Mouse (Mus musculus): ENCODE data around the gene Nfkbie. TPM values are rescaled to one million over a fixed set of nuclear protein-coding genes. Genes with fewer than 3 reads are reported as not detected.

Gene Nfkbie
- polyA plus RNA-seq, 1 experiment = 2.9 TPM

DNA sequence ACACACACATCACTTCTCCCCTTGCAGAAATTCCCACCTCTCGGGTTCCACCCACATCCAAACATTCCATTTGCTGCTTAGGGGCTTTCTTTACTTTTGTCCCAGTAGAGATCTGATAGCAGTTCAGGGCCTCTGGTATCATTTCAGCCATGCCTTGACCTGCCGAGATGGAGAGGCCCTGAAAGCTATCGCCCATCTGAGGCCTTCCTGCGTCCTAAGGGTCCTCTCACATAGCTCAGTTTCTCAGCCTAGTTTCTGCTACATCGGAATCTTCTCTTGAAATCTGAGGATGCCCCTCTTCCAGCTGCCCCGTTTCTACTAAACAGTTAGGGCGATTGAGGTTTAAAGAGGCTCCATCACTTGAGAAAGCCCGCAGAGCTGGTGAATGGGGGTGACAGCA lies 38.7 kb downstream of the Nfkbie start:
- TF ChIP-seq GATA1 (IDR thresholded peaks at IDR 0.05; ENCODE audit: low read length) = no peak

DNA sequence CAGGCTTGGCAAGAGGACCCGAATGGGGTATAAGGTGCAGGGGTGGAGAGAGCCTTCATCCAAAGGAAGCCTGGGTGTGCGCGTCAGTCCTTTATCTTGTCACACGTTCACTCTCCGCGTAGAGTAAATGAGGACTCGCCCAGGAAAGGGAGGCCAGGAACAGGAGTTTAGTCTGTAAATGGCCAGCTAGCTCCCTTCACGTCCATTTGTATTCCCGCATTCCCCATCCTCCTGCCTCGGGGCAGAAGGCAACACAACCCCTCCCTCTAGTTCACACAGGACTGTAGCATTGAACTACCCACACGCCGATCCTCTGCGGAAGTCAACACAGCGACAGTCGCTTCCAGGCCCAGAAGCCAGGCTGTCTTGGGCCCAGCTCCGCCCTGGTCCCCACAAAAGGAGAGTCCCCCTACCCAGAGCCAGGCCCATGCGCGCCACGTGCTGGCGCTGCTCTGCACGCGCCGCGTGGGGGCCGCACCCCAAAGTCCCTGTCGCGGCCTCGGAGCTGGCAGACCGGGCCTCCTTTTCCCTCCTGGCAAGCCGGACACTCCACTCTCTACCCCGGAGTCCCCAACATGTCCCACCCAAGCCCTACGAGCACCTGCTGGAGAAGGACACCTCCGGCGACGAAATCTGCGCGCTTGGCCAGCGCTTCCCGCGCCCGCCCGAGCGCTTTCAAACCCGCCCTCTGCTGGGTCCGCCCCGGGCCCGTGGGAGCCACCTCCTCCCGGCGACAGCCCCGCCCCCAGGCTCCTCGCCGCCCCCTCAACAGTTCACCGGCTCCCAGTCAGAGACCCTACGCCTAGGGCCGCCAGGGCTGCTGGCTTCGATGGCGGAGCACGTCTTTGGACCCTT lies 39.6 kb downstream of the Nfkbie start:
- no peak for TF ChIP-seq GATA1 (IDR thresholded peaks at IDR 0.05; ENCODE audit: low read length)

DNA sequence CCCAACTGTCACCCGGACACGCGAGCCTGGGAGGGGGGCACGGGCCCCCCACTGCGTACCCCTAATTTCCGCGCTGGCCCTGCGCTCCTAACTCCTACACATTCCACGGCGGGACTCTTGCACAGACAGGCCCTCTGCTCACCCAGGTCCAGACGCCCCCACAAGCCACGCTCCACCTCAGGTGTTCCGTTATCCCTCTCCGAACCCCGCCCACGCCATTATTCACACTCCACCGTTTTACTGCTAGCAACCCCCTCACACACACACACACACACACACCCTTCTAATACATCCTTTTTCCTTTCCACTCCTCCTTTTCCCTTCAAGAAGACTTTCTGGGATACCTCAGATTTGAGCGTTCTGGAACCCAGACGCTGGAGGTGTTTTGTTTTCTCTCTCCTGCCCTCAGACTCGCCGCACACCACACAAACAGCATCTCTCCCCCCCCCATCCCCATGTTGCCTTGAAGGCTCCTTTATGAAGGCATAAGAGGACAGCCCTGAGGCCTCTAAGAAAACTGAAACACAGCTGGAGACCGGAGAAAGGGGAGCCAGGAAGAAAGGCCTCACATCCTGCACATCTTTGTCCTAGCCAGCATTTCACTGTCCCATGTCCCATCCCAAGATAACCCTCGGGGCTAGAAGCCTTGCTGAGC lies 40.4 kb downstream of the Nfkbie start:
- no peak for TF ChIP-seq GATA1 (IDR thresholded peaks at IDR 0.05; ENCODE audit: low read length)

DNA sequence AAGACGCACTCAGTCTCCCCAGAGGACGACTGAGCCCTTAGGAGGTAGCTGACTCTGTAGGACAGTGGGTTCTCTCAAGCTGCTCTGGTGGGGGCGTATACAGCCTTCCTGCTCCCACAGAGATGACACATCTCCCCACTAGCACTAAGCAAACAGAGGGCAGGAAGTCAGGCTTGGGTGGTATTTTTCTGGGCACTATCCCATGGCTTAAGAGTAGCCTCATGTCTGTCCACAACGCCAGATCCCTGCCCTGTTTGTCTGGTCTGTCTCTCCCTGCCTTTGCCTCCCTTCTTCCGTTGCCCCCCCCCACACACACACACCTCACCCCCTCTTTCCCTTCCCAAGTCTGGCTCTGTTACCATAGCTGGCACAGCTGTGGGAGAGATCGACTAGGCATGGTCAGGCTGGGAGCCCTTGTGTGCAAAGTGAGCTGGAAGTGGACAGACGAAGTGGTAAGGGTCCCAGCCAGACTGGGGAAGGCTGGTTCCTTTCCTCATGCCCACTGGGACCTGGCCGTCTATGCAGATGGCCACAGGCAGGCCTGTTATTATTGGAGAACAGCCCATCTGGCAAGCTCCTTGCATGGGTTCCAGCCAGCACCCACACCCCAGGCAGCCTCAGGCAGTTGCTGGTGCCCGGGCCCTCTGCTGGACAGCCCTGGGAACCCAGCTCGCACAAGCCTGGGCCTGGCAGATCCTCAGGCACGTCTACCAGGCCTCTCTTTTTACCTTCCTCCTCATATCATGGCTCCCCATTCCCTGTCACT lies 41.3 kb downstream of the Nfkbie start:
- TF ChIP-seq GATA1 (IDR thresholded peaks at IDR 0.05; ENCODE audit: low read length) = no peak

DNA sequence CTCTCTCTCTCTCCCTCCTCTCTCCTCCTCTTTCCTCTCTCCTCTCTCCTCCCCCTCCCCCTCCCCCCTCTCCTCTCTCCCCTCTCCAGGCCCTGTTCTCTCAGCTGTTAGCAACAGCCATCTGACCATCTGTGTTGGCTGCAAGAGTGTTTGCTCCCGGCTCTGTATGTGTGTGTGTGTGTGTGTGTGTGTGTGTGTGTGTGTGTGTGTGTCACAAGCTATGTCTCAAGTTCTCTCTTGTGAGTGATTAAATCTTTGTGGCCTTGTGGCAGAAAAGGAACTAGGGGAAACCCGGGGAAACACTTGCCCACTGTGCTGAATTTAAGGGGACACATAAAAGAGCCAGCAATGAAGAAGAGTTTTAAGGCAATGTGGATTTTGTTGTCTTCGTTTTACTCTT lies 42.3 kb downstream of the Nfkbie start:
- TF ChIP-seq GATA1 (IDR thresholded peaks at IDR 0.05; ENCODE audit: low read length) = no peak

DNA sequence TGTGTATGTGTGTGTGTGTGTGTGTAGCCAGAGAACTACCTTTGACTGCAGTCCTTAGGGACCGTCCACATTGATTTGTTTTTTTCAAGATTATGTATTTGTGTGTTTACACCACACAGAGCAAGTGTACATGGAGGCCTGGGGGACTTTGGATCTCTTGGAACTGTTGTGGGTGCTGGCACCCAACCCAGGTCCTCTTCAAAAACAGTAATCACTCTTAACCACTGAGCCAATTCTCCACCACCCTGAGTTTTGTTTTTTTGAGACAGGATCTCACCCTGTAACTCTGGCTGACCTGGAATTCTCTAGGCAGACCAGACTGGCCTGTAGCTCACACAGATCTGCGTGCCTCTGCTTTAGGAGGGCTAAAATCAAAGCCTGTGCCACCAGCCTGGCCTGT lies 42.9 kb downstream of the Nfkbie start:
- no peak for TF ChIP-seq GATA1 (IDR thresholded peaks at IDR 0.05; ENCODE audit: low read length)

DNA sequence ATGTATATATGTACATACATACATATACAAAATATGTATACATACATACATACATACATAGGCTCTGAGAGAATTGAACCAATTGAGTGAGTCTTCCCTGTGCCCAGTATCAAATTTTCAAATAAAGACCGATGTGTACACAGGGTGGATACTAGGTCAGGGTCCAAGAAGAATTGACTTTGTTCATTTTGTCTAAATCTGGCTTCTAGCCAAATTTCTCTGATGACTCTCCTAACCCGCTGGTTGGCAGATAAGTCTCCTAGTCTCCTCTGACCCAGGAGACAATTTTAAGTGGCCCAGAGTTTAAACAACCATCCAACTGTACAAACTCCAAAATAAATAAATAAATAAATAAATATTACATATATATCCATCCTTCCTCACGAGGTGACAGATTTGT lies 43.4 kb downstream of the Nfkbie start:
- no peak for TF ChIP-seq GATA1 (IDR thresholded peaks at IDR 0.05; ENCODE audit: low read length)

DNA sequence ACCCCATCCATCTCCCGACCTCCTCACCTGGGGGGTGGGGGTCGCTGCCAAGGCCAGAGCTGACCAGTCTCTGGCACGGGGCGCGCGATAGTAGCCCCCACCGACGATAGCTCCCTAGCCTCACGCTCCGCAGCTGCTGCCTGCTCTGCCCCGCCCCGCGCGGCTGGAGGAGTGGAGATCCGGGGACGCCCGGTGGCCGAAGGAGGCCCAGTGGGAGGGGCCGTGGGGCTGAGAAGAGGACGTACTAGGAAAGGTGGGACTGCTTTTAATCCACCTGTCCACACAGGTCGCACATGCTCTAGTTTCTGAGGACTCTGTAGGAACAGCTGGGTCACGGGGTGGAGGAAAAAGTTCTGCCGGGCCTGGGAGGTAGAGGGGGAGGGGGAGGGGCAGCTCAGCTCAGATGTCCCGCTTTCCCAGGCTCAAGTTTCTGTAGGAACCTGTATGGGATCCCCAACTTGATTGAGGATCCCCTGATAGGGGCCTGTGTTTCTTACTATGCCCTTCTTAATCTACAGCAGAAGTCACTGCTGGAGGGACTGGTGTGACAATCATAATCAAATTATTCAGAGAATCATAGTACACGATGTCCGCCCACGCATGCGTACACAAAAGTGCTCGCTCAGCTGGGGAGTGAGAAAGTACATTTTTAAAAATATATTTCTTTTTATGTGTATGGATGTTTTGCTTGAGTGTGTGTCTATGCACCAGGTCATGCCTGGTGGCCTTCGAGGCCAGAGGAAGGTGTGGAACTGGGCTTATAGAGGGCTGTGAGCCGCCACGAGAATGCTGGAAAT lies 44.1 kb downstream of the Nfkbie start, which contains the start of gene Slc29a1:
Gene Slc29a1, minus strand, starts transcription at position 161 of the 797 bp plus-strand sequence.
- TF ChIP-seq GATA1 (IDR thresholded peaks at IDR 0.05; ENCODE audit: low read length) = no peak

DNA sequence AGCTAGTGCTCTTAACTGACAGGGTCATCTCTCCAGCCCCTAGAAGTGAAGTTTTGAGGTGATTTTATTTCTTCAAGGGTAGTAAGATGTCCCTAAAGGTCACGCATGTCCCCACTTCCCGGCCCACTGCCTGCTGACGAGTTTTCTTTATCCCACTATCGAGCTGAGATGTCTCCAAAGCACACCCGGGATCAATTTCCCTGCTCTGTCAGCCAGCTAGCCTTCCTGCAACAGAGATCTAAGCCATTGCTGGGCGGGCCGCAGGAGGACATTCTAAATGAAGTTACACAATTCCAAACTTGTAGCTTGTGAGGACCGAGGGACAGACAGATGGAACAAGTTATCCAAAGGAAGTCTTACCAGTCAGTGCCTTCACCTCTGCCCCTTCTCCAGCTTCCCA lies 44.8 kb downstream of the Nfkbie start:
- TF ChIP-seq GATA1 (IDR thresholded peaks at IDR 0.05; ENCODE audit: low read length) = no peak

DNA sequence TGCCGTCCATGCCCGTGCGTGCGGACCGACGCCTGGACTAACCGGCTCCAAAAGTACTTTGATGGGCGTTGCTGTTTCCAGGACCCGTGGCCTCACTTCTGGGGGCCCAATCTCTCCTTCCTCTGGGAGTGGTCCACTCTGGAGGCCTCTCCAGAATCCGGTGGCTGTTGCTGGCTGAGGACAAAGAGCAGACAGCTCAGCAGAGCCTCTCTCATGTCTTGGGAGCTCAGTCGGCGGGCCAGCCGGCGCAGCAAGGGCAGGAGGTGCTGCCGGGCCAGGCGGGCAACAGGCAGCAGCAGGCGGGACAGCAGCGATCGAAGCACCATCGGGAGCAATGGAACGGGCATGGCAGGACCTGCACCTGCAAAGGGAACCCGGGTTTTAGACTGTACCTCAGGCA lies 45.8 kb downstream of the Nfkbie start:
- no peak for TF ChIP-seq GATA1 (IDR thresholded peaks at IDR 0.05; ENCODE audit: low read length)

DNA sequence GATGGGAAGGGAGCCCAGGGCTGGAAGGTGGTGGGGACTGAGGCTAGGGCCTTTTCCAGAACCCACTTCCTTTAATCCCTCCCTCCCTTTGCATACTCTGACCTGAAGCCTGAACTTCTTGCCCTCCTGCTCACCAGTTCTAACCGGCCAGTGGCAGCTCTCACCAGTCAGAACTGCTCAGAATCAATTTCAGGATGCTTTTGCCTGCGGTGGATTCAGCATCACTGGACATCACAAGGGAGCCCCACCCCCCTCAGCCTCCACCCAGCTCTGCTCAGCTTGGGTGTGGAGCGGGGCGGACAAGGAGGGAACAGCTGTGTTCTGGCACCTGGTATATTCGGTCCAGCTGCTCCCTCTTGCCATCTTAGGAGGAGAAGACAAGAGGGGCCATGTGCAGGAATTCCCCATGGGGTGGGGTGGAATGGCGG lies 46.4 kb downstream of the Nfkbie start, which contains the start of gene Mymx:
Gene Mymx, minus strand, starts transcription at position 226 of the 428 bp plus-strand sequence.
- no peak for TF ChIP-seq GATA1 (IDR thresholded peaks at IDR 0.05; ENCODE audit: low read length)

DNA sequence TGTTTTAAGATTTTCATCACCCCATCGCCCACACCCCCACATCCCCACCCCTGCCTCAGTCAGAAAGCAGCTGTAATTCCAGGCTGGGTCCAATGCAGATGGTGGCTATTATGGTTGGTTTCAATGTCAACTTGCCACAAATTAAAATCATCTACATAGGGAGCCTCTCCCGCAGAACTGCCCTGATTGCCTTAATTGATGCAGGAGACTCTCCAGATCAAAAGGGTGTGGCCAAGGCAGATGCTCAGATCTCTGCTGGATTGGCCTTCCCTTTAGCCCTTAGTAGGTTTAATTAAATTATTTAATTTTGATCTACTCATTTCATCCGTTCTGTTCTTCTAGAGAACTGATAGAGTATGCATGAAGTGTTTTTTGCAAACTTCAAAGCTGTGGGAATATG lies 47.5 kb downstream of the Nfkbie start:
- no peak for TF ChIP-seq GATA1 (IDR thresholded peaks at IDR 0.05; ENCODE audit: low read length)

DNA sequence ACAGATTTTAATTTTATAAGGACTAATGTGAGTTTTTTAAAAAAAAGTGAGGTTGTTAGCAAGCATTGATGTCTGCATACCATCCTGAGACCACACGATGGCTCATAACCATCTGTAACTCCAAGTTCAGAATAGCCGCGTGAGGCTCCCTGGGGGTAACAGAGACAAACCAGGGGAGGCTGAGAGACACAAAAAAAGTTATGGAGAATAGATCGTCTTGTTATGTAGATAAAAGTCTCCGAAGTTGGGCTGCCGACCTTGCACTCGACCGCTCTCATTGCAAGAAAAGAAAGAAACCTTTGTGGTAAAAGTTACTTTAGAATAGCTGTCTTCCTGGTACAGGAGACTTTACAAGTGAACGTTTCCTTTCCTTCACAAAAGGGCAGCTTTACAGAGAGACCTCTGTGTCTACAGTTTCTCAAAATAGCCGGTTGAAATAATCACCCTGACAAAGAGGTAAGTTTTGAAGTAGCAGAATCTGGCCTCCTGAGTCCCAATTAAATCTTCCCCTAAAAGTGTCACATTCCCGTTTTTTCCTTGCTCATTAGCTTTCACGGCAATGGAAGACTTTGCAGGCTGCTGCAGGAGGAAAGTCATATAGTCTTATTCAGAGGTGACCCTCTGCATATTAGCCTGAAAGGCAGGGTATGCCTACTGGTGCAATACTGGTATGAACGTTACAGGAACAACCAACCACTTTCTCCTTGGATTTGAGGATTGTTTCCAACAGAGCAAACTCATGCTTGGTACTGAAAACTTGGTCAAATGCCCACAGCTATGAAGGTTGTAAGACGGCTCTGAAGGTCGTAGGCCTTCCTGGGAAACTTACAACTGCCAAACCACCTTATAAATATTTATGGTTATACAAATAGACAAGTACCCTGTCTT lies 51.7 kb downstream of the Nfkbie start:
- no peak for TF ChIP-seq GATA1 (IDR thresholded peaks at IDR 0.05; ENCODE audit: low read length)

DNA sequence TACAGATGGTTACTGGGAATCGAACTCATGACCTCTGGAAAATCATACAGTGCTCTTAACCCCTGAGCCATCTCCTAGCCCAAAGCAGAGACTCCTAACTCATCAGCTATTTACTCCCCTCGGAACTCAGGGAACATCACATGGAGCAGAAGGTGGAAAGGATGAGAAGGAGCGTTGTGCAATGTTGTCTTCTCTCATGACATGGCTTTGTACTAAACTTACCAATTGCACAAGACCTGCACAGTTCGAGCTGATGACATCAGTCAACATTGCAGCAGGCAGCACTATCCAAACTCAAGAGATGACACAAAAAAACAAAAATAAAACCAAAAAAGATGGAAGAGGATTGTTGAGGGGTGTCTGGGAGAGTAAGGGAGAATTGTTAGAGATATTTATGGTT lies 52.9 kb downstream of the Nfkbie start:
- TF ChIP-seq GATA1 (IDR thresholded peaks at IDR 0.05; ENCODE audit: low read length) = no peak
